Comparison of ENCODE assay signal across 8 mouse cellular contexts in genomic region chr8:91312342-91312741, GRCm38 (mm10). TPM values are rescaled to one million over a fixed set of nuclear protein-coding genes. Genes with fewer than 3 reads are reported as not detected.
A peak's percentile ranks its signal among the peaks of the same experiment; 100 is the strongest.
DNase-seq lines count a peak whose midpoint lies in the region; ATAC-seq and TF ChIP-seq lines count a peak whose summit lies in the region.

No protein-coding gene starts in this region.

- 84% methylated on average over 2 of the region's 2 CpGs for WGBS in heart, embryonic 11.5 days (ENCODE audit: insufficient replicate concordance)
- WGBS in hindbrain, embryonic 12.5 days = 86% methylated on average over 2 of the region's 2 CpGs

- peak overlapping the region; percentile 84 for H3K4me3 ChIP-seq in heart, embryonic 11.5 days (ENCODE audit: low read depth, low read length)
- H3K4me3 ChIP-seq in G1E (ENCODE audit: low read depth, low read length) = peak overlapping the region; percentile 82; the same call in 1 of the 2 replicates
- peak overlapping the region; percentile 59 for H3K4me3 ChIP-seq in hindbrain, embryonic 12.5 days
- H3K4me3 ChIP-seq in megakaryocyte, embryonic 14.5 days (replicated peaks) = peak overlapping the region; percentile 96

- DNase-seq in heart, postnatal 4 days = no peak
- DNase-seq in G1E (ENCODE audit: low spot score) = no peak
- DNase-seq in cerebellum, postnatal 14 days = no peak
- DNase-seq in embryo, embryonic 10 days (ENCODE audit: low spot score) = no peak
- no peak for DNase-seq in gastrocnemius, postnatal 10 days

- no peak for ATAC-seq in heart, embryonic 11.5 days (replicated peaks; ENCODE audit: insufficient number of reproducible peaks, low FRiP score, low TSS enrichment)
- no peak for ATAC-seq in G1E (ENCODE audit: extremely low read depth, insufficient number of reproducible peaks, low FRiP score, poor library complexity, severe bottlenecking)
- ATAC-seq in hindbrain, embryonic 12.5 days (ENCODE audit: low FRiP score) = no peak

- H3K9ac ChIP-seq in heart, embryonic 11.5 days (ENCODE audit: low read depth, low read length) = peak overlapping the region; percentile 93; the same call in 1 of the 2 replicates
- H3K9ac ChIP-seq in hindbrain, embryonic 12.5 days = peak overlapping the region; percentile 72

- H3K36me3 ChIP-seq in heart, embryonic 11.5 days (ENCODE audit: control insufficient read depth, insufficient read depth, low read length) = no peaks in the 10 kb centered on the region
- H3K36me3 ChIP-seq in G1E (replicated peaks) = peaks cover 18% of the 10 kb centered on the region
- H3K36me3 ChIP-seq in hindbrain, embryonic 12.5 days = no peaks in the 10 kb centered on the region
- H3K36me3 ChIP-seq in megakaryocyte, embryonic 14.5 days (replicated peaks; ENCODE audit: low read length) = peaks cover 23% of the 10 kb centered on the region

- H3K4me1 ChIP-seq in heart, embryonic 11.5 days (ENCODE audit: control insufficient read depth, insufficient read depth, low read length) = peaks cover 12% of the 10 kb centered on the region
- H3K4me1 ChIP-seq in G1E (ENCODE audit: insufficient read depth, low read depth, low read length) = peaks cover 22% of the 10 kb centered on the region
- H3K4me1 ChIP-seq in hindbrain, embryonic 12.5 days = peaks cover 25% of the 10 kb centered on the region
- H3K4me1 ChIP-seq in megakaryocyte, embryonic 14.5 days = peaks cover 54% of the 10 kb centered on the region

- no peaks in the 10 kb centered on the region for H3K27me3 ChIP-seq in heart, embryonic 11.5 days (ENCODE audit: control insufficient read depth, insufficient read depth, low read length)
- no peaks in the 10 kb centered on the region for H3K27me3 ChIP-seq in G1E (ENCODE audit: insufficient read depth, low read length)
- H3K27me3 ChIP-seq in hindbrain, embryonic 12.5 days = no peaks in the 10 kb centered on the region
- no peaks in the 10 kb centered on the region for H3K27me3 ChIP-seq in megakaryocyte, embryonic 14.5 days (replicated peaks)

- H3K4me2 ChIP-seq in heart, embryonic 11.5 days = peak overlapping the region; percentile 78
- peak overlapping the region; percentile 79 for H3K4me2 ChIP-seq in hindbrain, embryonic 12.5 days (replicated peaks)

- no peak for TF ChIP-seq CTCF in G1E (IDR thresholded peaks at IDR 0.05; ENCODE audit: low read depth, low read length)

- H3K27ac ChIP-seq in heart, embryonic 11.5 days (ENCODE audit: low read depth, low read length) = no peak overlapping the region
- H3K27ac ChIP-seq in hindbrain, embryonic 12.5 days = no peak overlapping the region

- H3K9me3 ChIP-seq in heart, embryonic 11.5 days (replicated peaks; ENCODE audit: control insufficient read depth, low read length) = no peaks in the 10 kb centered on the region
- H3K9me3 ChIP-seq in G1E (replicated peaks) = no peaks in the 10 kb centered on the region
- H3K9me3 ChIP-seq in hindbrain, embryonic 12.5 days (replicated peaks) = no peaks in the 10 kb centered on the region
- no peaks in the 10 kb centered on the region for H3K9me3 ChIP-seq in megakaryocyte, embryonic 14.5 days

RNA-seq across cellular contexts. Expression of gene Rpgrip1l, which starts 0.7 kb away (rescaled TPM):
- 8.0 and 9.6 TPM in 2 replicates for polyA plus RNA-seq in heart, embryonic 11.5 days (2014; fragmentation: Nextera tagmentation; extraction: Ambion mirVana)
- 1 to 10 TPM; 3.5 to 4.9 TPM for total RNA-seq in heart, postnatal 4 days (2021)
- total RNA-seq in G1E (2014; fragmentation: Nextera tagmentation) (5.6 and 13.9 TPM in 2 replicates), G1E (2017) (6.6 and 10.7 TPM in 2 replicates)
- 0.19 and 0.26 TPM in 2 replicates for polyA plus RNA-seq in G1E (2012)
- 15.3 and 15.5 TPM in 2 replicates for polyA plus RNA-seq in hindbrain, embryonic 12.5 days (2016; fragmentation: Nextera tagmentation; extraction: Ambion mirVana)
- 0.27 TPM in 1 of 2 replicates, not detected in the other for polyA plus RNA-seq in megakaryocyte, embryonic 14.5 days (2012; ENCODE audit: insufficient read depth, low replicate concordance)
- total RNA-seq in gastrocnemius, postnatal 10 days (2021) = 1 to 10 TPM; 2.6 to 4.5 TPM

RNA-seq across cellular contexts. Expression of gene Fto, which starts 1.0 kb away (rescaled TPM):
- 70.1 and 81.9 TPM in 2 replicates for polyA plus RNA-seq in heart, embryonic 11.5 days (2014; fragmentation: Nextera tagmentation; extraction: Ambion mirVana)
- 10 to 100 TPM; 81.5 to 87.0 TPM for total RNA-seq in heart, postnatal 4 days (2021)
- total RNA-seq in G1E (2014; fragmentation: Nextera tagmentation) = 45.7 and 50.1 TPM in 2 replicates
- total RNA-seq in G1E (2017) = 17.3 and 17.9 TPM in 2 replicates
- polyA plus RNA-seq in G1E (2012) = 10.4 and 12.2 TPM in 2 replicates
- polyA plus RNA-seq in hindbrain, embryonic 12.5 days (2016; fragmentation: Nextera tagmentation; extraction: Ambion mirVana) = 116 and 119 TPM in 2 replicates
- 1.5 and 9.5 TPM in 2 replicates for polyA plus RNA-seq in megakaryocyte, embryonic 14.5 days (2012; ENCODE audit: insufficient read depth, low replicate concordance)
- total RNA-seq in gastrocnemius, postnatal 10 days (2021) = 100 to 1,000 TPM; 116 to 125 TPM
